Mouse (Mus musculus): ENCODE data around the gene Cst7.
A peak's percentile ranks its signal among the peaks of the same experiment; 100 is the strongest.
"Not testable (repeated sequence)": the region's sequence is repeated elsewhere in the genome, so short reads cannot be mapped to it uniquely, and the experiment has no call there.

The Cst7 gene

GRCm38 (mm10) chr2:150569847-150570590 is at the start of gene Cst7:
Gene Cst7, plus strand, starts transcription at chr2:150570415.
- DNase-seq: no peak

- DNase-seq: no peak
These were observed 44.5 kb upstream of the Cst7 start for GRCm38 (mm10) chr2:150525703-150526207.

GRCm38 (mm10) chr2:150549576-150549975 is 20.6 kb upstream of the Cst7 start:
- not testable (repeated sequence) for DNase-seq

GRCm38 (mm10) chr2:150558568-150558967 is 11.6 kb upstream of the Cst7 start:
- peak; percentile 35 for DNase-seq

GRCm38 (mm10) chr2:150567051-150567450 is 3.2 kb upstream of the Cst7 start:
- no peak for DNase-seq

- no peak for DNase-seq
These were observed 546 bp downstream of the Cst7 start for GRCm38 (mm10) chr2:150570761-150571160.

- DNase-seq: no peak
These were observed 2.2 kb downstream of the Cst7 start for GRCm38 (mm10) chr2:150572463-150572862.

GRCm38 (mm10) chr2:150576256-150576655 is 6.0 kb downstream of the Cst7 start:
- no peak for DNase-seq

GRCm38 (mm10) chr2:150578603-150579002 is 8.4 kb downstream of the Cst7 start:
- DNase-seq: no peak

GRCm38 (mm10) chr2:150579628-150580027 is 9.4 kb downstream of the Cst7 start:
- DNase-seq: no peak

GRCm38 (mm10) chr2:150589076-150589475 is 18.9 kb downstream of the Cst7 start:
- DNase-seq: no peak

- DNase-seq: peak; percentile 28
These were observed 25.4 kb downstream of the Cst7 start for GRCm38 (mm10) chr2:150595411-150596190.

GRCm38 (mm10) chr2:150600263-150600662 is 30.0 kb downstream of the Cst7 start:
- DNase-seq: peak; percentile 13

GRCm38 (mm10) chr2:150602166-150602565 is 32.0 kb downstream of the Cst7 start:
- no peak for DNase-seq

- DNase-seq: no peak
These were observed 34.6 kb downstream of the Cst7 start for GRCm38 (mm10) chr2:150604802-150605201.

- DNase-seq: no peak
These were observed 36.9 kb downstream of the Cst7 start for GRCm38 (mm10) chr2:150607086-150607485.

GRCm38 (mm10) chr2:150608087-150608799 is 38.0 kb downstream of the Cst7 start, which contains the start of gene Apmap:
Gene Apmap, minus strand, starts transcription at chr2:150608567.
- peak; percentile 99 for DNase-seq

- DNase-seq: peak; percentile 72
These were observed 38.8 kb downstream of the Cst7 start for GRCm38 (mm10) chr2:150608872-150609560.

GRCm38 (mm10) chr2:150610097-150610496 is 39.9 kb downstream of the Cst7 start:
- no peak for DNase-seq

GRCm38 (mm10) chr2:150621698-150622097 is 51.5 kb downstream of the Cst7 start:
- DNase-seq: no peak

GRCm38 (mm10) chr2:150623957-150624356 is 53.7 kb downstream of the Cst7 start:
- no peak for DNase-seq

GRCm38 (mm10) chr2:150624926-150625325 is 54.7 kb downstream of the Cst7 start:
- no peak for DNase-seq
